Mouse (Mus musculus): ENCODE data around the gene Polr2l.

Polr2l gene

DNA sequence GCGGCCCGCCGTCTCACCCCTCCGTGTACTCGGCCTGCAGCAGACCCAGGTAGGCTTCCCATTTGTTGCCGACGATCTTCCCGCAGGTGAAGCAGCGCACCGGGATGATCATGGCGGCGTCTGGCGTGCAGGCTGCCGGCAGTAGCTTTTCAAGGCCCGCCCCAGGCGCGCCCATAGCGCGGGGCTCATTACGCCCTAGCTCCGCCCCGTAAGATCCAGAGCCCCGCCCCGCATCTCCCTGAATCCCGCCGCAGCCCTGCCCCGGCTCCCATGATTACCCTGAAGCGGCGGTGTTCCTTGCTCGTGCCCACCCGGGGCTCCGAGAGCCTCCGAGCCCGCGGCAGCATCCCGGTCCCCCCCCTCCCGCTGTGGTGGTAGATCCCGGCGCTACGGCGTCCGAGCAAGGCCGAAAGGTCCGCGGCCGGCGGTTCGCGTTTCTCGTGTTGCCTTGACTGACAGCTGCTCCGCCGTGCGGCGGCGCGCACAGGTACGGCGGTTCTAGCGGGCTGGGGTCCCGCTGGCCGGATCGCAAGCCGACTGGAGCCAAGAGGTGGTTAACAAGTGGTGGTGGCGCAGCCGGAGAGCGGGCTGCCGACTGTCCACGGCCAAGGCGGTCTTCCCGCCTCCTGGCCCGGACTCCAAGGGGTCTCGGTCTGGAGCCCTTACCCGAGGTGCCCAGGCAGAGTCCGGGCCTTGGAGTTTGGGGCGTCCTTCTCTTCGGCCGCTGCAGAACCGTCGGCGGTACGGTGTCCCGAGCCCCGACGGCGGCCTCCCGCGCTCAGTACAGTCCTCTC is at the start of gene Polr2l, which contains the start of gene Tspan4:
Gene Polr2l, minus strand, starts transcription at position 122 of the 794 bp plus-strand sequence.
Gene Tspan4, plus strand, starts transcription at position 230 of the 794 bp plus-strand sequence.
- peak; percentile 75 for DNase-seq (ENCODE audit: low read depth)

DNA sequence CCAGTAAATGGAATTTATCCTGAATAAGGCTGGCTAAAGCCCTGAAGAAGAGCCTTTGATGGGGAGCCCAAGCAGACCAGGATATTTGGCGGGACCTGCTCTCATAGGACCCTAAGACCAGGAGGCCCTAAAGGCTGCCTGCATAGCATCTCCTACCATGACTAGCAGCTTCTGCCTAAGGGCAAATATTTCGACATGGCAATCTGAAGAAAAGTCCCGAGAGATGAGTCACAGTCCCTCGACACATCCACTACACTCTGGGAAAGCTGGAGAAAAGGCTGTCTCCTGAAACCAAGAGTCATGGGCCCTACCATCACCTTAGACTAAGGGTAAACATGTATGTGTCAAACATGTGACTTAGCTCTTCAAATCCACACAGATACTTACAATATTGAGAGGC is 49.3 kb upstream of the Polr2l start:
- DNase-seq (ENCODE audit: low read depth): no peak

DNA sequence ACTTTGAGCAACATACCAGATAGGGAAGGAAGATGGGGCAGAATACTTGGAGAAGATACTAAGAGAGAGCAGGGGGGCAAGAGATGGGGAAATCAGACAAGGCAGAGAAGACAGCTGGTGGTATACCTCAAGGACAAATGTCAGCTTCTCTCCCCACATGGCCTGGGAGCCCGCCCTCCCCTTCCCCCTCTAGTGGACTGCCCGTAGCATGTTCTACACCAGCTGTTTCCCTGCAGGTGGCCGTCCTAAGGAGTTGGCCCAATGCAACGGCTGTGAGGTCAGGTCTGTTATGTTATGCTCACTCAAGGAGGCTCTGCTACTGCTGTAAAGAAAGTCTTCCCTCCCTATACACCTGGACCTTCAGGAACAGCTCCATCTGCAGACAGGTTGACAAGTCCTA is 48.1 kb upstream of the Polr2l start:
- DNase-seq (ENCODE audit: low read depth): no peak

DNA sequence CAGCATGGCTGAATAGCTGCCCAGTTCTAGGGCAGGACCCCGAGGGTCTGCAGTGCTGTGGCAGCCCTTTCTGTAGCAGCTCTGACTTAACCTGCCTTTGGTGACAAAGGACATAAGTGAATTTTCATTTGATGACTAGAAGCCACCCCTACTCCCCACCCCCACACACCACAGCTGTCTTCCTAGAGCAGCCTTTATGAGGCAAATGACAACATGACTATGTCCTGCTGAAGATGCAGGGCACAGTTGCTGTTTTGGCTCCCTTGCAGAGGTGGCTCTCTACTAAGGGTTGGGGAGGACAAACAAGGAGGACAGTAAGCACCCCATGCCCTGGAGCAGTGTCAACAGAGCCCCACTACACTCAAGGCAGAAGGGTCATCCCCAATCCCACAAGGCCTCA is 44.9 kb upstream of the Polr2l start:
- no peak for DNase-seq (ENCODE audit: low read depth)

DNA sequence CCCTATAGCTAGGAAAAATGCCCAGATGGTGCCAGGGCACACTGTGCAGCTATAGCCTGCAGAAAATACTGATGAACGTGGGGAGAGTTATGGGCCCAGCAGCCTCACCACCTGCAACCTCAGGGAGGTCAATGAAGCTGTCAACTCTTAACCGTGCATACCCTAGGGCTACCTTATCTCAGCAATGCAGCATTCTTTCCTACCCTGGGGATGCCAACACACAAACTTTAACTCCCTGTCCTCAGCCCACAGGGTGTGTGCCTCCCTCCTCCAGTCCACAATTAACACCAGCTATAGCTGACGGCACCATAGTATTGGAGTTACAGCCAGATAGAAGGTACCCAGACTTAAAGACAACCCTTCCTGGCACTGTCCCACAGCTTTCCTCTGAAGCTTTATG is 44.0 kb upstream of the Polr2l start:
- DNase-seq (ENCODE audit: low read depth): no peak

DNA sequence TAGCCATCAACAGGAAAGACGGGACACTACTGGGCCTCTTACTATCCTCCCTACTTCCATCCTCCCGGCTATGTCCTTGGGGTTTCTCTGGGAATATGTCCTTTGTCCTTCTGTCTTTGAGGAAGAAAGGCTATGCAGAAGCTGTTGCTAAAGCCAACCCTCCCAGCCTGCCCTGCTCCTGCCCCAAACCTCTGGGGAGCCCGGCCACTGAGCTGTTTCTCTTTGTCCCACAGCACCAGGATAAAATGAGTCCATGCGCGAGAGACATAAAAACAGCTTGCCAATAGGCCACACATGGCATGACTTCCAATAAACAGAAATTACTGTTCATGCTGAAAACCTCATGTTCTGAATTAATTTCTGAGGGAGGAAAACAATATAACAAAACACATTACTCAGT is 43.4 kb upstream of the Polr2l start:
- no peak for DNase-seq (ENCODE audit: low read depth)

DNA sequence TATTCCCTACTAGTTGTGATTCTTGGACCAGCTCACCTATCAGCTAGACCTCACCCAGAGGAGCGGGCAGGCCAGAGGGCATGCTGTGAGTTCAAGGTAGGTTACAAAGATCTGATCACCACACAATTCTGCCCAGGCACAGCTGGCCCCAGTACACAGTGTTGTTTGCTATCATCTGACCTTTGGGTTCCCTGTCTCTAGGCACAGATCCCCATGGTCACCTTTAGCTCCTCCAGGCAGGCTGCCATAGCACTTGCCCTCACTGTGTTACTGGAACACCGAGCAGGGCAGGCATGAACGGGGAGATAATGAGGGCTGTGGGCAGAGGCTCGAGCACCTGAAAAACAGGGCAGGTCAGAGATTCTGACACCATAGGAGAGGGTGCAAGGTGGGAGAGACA is 42.7 kb upstream of the Polr2l start:
- no peak for DNase-seq (ENCODE audit: low read depth)

DNA sequence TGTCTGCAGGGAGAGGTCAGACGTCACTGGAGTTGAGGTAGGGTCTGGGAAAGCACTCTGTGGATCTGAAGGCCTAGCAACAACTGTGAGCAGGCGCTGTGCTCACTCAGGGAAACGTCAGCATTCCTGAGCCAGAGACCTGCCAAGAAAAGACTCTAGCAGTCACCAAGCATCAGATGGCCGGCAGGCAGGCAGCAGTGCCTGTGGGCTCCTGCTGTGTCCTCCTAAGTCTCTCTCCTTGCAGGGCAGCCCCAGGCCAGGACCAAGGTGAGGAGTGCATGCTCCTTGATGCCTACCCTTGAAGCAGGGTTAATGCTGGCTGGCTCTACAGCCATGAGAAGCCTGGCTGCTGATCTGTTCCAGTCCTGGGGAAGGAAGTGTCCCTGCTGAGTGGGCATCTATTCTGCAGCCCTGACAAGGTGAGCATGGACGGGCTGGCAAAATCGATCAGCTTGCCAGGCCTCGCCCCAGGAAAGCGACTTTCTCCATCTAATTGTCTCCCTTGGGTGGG is 35.8 kb upstream of the Polr2l start:
- no peak for DNase-seq (ENCODE audit: low read depth)

DNA sequence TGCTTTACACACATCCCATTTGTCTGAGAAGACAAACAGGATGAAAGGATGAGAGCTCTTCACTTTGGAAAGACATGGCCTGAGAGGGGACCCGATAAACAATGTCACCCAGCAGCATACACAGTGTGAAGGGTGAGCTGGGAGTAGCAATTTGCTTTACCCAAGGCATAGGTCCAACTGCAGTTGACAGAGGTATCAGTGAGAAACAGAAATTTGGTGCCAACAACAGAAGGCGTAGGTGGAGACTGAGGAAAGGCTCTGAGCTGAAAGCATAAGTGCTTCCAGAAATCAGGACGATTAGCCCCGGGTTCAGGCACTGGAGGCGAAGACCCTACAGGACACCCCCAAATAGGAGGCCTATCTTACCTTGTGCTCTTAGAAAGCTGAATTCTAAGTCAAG is 35.3 kb upstream of the Polr2l start:
- no peak for DNase-seq (ENCODE audit: low read depth)

DNA sequence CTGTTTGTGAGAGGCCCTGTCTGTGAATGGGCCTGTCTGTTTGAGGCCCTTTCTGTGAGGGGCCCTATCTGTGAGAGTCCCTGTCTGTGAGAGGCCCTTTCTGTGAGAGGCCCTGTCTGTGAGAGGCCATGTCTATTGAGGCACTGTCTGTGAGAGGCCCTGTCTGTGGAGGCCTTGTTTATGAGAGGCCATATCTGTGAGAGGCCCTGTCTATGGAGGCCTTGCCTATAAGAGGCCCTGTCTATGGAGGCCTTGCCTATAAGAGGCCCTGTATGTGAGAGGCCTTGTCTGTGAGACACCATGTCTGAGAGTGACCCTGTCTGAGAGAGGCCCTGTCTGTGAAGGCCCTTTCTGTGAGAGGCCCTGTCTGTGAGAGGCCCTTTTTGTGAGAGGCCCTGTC is 33.2 kb upstream of the Polr2l start:
- DNase-seq (ENCODE audit: low read depth): no peak

DNA sequence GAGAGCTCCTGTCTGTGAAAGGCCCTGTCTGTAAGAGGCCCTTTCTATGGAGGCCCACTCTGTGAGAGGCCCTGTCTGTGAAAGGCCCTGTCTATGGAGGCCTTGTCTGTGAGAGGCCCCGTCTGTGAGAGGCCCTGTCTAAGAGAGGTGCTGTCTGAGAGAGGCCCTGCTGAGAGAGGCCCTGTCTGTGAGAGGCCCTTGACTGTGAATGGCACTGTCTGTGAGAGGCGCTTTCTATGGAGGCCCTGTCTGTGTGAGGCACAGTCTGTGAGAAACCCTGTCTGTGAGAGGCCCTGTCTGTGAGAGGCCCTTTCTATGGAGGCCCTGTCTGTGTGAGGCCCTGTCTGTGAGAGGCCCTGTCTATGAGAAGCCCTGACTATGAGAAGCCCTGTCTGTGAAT is 31.3 kb upstream of the Polr2l start:
- no peak for DNase-seq (ENCODE audit: low read depth)

DNA sequence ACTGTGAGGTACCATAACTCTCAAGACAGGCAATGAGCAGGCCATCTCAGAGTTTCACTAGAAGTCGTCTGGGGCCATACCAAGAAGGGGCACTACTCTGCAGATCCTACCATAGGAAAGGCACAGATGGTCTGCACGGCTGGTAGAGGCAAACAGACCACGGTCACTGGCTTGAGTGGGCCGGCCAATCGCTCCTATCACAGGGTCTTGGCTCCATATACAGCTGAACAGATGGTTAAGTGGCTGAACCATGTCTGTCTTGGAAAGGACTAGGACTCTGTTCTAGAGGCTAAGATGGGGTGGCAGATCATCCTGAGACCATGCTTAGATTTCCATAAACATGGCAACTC is 27.6 kb upstream of the Polr2l start:
- no peak for DNase-seq (ENCODE audit: low read depth)

DNA sequence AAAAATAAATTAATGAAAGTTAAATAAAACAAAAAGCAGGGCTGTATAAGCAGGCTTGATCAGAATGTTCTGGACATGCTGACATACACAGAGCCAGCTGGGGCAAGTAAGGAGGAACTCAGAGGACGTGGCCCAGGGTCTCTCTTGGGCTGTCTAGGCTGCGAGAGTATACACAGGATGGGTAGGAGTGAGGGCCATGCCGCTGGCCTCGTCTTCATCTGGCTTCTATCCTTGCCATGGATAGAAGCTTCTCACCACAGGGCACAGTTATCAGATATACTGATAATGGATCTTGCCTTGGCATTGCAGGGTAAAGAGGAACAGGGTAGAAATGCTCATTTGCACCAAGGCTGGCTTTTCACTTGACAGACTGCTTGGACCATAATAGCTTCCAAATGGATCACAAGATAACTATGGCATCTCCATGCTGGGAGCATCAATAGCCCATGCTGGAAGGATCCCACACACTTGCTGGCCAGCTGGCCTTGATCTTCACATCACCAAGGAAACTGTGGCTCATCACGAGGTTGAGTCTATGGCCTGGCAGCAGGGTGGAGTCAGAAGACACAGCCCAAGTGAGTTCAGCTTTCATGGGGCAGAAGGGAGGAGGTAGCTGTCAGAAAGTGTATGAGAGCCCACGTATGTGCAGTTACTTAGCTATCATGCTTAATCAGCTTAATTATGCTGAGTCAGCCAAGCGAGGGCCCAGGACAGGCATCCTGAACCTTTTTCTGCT is 27.1 kb upstream of the Polr2l start:
- DNase-seq (ENCODE audit: low read depth): no peak

DNA sequence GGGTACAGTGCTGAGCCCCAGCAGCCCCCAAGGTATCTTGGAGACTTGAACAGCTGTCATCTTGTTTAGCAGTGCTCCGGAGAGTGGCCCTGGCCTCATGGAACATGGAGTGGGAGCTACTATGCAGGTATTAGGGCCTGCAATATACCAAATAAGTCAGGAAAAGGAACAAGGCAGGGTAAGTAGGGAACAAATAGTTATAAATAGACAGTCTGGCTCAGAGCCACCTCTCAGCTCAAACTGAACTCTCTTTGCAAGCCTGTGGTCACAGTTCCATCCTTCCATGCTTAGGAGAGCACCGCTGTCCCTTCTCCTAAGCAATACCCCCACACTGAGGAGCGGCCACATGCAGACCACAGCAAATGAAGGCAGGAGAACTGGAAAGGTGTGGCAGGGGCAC is 22.7 kb upstream of the Polr2l start:
- no peak for DNase-seq (ENCODE audit: low read depth)

DNA sequence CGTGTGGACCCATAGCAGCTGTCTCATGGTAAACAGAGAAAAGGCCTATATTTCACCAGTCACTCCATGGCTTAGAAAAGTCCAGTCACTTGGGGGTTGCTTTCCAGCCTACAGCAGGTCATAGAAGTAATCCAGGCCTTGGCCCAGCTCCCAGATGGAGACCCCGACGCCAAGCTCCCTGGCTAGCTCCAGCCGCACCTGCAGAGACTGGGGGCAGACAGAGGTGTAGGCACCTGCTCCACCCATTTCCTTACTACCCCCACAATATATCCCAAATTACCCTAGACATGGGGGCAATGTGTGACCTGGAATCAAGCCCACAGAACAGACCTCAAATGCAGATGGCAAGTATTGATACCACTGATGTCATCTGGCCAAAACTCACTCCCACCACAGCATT is 21.0 kb upstream of the Polr2l start:
- DNase-seq (ENCODE audit: low read depth): no peak

DNA sequence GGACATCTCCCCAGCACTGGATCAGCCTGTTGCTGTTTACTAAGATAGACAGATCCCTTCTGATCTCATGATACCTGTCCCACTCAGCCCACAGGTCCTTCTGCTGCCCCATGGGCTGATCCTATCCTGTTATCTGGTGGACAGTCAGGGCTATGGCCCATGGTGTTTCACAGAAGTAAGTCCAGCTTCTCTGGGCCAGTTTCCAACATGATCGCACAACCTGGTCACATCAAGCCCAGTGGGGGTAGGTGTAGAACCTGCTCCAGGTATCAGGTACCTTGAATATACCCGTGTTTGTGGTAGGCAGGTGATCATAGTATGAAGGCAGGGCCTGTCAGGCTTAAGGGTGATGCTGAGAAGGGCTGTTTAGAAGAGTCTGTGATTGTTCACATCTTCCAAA is 20.4 kb upstream of the Polr2l start:
- no peak for DNase-seq (ENCODE audit: low read depth)

DNA sequence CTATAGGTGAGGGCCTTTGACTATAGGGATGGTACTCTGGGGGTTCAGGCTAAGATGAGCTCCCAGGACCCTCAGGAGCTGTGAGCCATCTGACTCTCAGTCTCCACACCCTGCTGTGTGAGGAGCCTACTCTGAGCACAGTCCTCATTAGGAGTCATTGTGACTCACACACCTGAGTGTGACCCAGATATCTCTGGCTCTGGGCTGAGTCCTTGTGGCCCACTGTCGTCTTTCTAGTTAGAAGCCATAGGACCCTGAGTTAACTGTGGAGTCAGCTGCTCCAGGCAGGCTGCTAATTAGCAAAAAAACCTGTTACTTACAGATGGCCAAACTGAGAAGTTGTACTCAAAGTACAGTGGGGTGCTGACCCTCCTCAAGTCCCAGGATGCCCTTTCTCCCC is 18.8 kb upstream of the Polr2l start:
- DNase-seq (ENCODE audit: low read depth): no peak

DNA sequence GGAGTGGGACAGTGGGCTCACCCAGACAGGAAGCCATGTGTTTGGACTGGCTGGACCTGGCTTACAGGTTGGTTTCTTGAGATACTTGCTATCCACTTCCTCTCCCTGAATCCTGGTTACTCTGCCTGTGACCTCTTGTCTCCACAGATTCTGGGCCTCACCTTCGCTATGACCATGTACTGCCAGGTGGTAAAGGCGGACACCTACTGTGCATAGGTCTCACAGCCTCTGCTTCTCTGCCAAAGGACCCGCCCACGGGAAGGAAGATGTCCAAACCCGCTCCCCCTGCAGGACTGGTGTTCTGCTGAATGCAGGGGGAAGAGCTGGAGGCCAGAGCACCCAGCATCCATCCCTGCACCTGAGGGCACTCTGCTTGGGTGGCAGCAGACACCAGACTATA is 17.8 kb upstream of the Polr2l start:
- no peak for DNase-seq (ENCODE audit: low read depth)

DNA sequence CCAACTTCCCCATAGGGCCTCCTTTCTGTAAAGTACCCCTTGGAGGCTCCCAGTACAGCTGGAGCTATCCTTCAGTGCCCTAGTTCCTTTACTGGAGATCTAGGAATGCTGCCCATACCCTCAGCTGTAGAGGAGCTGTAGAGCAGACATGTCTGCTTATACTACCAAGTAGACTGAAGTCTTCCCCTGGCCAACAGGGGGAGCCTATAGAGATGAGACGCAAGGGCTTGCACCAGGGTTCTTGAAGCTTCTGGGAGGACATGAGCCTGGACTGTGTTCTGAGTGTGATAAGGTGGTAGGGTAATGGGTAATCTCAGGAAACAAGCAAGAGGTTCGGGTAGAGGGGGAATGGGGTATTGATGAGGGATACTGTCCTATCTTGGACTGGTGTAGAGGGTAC is 16.2 kb upstream of the Polr2l start:
- no peak for DNase-seq (ENCODE audit: low read depth)

DNA sequence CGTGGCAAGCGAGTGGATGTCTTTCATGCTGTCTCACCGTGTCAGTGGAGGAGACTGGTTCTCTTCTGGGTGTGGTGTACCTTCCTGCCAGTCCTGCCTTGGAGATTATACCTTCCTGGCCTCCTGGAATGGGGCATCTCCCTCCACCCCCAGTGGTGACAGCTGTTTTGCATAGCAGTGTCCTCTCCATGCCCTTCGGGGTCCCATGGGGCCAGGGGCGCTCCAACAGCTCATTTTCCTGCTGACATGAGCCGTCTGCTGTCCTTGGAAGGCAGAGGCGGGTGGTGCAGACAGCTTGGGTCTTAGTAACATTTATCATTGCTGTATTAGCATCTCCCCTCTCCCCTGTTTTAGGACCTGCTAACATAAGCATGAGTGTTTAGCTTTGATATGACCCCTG is 12.2 kb upstream of the Polr2l start:
- DNase-seq (ENCODE audit: low read depth): no peak

DNA sequence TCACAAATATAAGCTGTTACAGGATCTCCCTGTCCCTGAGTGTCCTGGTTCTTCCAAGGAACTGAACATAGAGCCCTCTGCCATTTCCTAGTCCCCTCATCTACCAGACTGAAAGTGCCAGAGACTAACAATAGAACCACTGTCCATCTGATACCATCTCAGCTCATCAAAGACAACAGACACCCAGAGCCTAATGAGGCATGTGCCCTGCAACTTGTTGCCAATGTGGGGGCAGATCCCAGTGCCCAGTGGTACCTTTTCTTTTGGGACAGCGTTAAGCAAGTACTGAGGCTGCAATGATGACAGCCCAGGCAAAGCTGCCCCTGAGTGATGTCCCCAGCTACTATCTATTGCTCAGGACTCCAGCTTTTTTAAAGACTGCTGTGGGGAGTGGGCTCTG is 11.3 kb upstream of the Polr2l start:
- DNase-seq (ENCODE audit: low read depth): no peak

DNA sequence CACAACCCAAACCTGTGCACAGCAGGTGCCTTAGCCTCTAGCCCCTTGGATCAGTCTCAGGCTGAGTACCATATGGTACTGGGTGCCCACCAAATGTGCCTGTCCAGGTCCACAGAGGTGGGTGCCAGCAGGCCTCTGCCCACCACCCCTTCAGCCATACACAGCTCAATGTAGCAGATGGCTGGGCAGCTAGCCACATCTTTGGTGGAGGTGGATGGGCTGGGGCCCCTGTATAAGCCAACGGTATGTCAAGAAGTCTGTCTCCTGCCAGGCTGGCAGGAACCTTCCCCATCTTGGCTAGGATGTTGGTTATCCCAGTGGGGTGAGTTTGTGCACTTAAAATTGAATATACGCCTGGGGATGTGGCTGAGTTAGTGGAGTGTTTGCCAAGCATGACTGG is 10.7 kb upstream of the Polr2l start:
- no peak for DNase-seq (ENCODE audit: low read depth)

DNA sequence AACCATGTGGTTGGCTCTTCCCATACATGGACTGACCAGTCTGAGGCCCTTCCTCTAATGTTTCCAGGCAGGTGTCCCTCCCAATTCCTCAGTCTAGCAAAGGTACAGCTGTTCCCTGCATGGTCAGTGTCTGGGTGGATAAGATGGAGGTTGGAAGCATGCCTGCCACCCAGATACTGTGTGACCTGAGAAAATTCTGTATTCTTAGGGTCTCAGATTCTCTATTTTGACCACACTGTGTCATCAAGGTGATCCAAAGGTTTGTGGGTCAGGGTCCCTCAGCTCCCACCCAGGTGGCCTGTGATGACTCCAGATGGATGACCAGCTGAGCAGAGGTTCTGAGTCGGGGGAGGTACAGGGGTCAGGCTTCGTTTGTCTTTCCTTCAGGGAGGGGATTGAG is 10.3 kb upstream of the Polr2l start:
- DNase-seq (ENCODE audit: low read depth): no peak

All from c-Kit-positive CD71-positive TER-119-negative erythroid progenitor cells, embryonic 14.5 days (primary cell).